Mouse (Mus musculus) heart, postnatal 25 days (tissue): Measurements from ENCODE around the gene Zc3h7b. TPM values are rescaled to one million over a fixed set of nuclear protein-coding genes. Genes with fewer than 3 reads are reported as not detected.

Experiments used
- DNase-seq: peaks from one replicate; pipeline ENCODE4 v3.0.0; 2022; ENCODE audit warnings: low spot score
- intact Hi-C: fragments of 180-260 bp; cut with DNase I; formaldehyde crosslinking; loops from one replicate; pipeline ENCODE4 v1.15.1; 2025
- total RNA-seq, 2 experiments: library from RNA; stranded (reverse); gene quantifications; 2 replicates each; pipeline ENCODE4 v1.2.3; 2021

Gene Zc3h7b
- total RNA-seq, 2 experiments from 2014 or later: 70.3 to 72.9 TPM

GRCm38 (mm10) chr15:81776631-81777422 is 32.0 kb downstream of the Zc3h7b start:
- DNase-seq: no peak
- intact Hi-C loops: no loop called here

- no peak for DNase-seq
- intact Hi-C loops: no loop called here
Observed at GRCm38 (mm10) chr15:81781816-81782215, 37.0 kb downstream of the Zc3h7b start.

DNA sequence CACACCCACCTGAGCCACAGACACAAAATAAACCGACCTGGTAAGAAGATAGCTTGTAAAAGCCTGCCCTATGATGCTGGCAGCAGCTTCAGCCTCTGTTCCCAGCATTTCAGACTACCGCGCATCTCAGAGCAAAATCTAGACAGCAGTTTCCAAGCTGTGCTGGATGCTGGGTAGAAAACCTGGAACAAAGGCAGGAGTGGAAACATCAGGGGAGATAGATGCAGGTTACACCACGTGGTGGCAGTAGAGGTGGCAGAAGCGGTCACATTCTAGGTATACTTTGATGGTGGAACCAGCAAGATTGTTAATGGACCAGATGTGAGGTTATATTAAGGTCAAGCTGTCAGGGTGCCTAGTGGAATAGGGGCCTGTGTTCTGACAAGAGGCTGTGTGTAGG is 39.9 kb downstream of the Zc3h7b start:
- DNase-seq: no peak
- intact Hi-C loops: no loop called here

DNA sequence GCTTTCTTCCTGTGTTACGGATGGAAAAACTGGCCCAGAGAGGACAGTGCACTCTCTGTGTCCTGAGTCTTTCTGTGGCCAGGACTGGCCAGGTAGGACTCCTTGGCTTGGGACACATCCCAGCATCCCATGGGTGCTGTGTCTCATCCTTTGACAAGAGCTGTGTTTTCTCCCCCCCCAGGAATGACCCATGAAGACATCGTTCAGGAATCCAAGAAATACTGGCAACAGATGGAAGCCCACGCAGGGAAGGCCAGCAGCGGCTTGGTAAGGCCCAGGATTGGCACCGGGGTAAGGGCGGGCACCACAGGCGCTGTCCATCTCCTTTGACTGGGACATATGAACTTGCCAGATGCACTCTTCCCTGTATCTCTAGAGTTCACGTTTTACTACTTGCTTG is 40.8 kb downstream of the Zc3h7b start:
- DNase-seq: no peak
- intact Hi-C loops: no loop called here

DNA sequence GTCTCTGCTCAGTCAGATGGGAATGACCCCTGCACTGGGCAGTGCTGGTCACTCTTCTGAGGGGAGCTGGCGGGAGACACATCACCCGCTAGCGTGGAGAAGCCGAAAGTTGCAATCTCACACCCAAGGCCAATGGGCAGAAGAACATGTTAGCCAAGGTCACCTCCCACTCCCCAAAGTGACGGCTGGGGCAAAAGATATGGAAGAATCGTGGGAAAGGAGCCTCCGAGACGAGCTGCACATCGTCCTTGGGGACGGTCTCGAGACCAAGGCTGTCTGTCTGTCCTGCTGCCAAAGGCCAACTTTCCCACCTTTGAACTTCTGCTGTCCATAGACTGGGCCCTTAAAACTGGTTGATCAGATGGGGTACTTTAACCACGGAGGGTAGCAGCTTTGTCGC is 42.7 kb downstream of the Zc3h7b start:
- no peak for DNase-seq
- intact Hi-C loops: no loop called here

DNA sequence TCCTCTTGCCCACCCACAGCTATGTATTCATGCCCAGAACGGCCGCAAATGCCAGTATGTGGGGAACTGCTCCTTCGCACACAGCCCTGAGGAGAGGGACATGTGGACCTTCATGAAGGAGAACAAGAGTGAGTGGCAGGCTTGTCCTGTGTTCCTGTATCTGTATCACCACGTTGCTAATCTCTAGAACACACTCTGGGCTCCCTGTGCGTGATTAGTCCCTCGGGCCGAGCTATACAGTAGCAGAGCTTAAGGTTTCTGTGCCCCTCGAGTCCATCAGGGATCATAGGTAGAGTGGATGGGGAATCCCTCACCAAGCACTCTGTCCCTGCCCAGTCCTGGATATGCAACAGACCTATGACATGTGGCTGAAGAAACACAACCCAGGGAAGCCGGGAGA is 47.6 kb downstream of the Zc3h7b start:
- DNase-seq: no peak
- intact Hi-C loops: no loop called here

GRCm38 (mm10) chr15:81796228-81796627 is 51.4 kb downstream of the Zc3h7b start:
- DNase-seq: peak; percentile 34
- intact Hi-C loops: no loop called here

GRCm38 (mm10) chr15:81797861-81798260 is 53.0 kb downstream of the Zc3h7b start:
- intact Hi-C loops: no loop called here
- no peak for DNase-seq

DNA sequence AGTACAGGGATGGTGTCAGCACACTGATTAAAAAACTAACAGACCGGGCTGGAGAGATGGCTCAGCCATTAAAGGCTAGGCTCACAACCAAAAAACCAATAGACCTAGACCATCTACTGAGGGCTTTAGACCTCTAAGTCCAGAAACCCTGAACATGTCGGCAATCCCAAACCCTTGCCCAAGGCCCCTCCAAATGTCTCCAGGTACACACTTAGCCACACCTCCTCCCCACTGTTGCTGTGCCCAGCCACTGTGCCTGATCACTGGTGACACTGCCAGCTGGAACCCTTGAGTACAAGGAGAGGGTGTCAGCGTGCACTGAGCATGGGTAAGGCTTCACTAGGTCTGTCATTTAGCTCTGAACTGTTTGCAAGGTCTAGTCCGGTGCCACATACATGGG is 53.6 kb downstream of the Zc3h7b start:
- DNase-seq: no peak
- intact Hi-C loops: no loop called here

- DNase-seq: no peak
- intact Hi-C loops: loop anchor here (10.0 kb wide), 1 partner anchor 56 kb away; the partner anchor contains the start of genes Rangap1 and Zc3h7b
Observed at GRCm38 (mm10) chr15:81800391-81800790, 55.5 kb downstream of the Zc3h7b start.

- intact Hi-C loops: loop anchor here (10.0 kb wide), 1 partner anchor 57 kb away; the partner anchor contains the start of genes Rangap1 and Zc3h7b
- peak; percentile 100 for DNase-seq
Observed at GRCm38 (mm10) chr15:81802001-81802890, 57.4 kb downstream of the Zc3h7b start, which contains the start of gene Tef. Gene Tef, plus strand, starts transcription at chr15:81802421.

DNA sequence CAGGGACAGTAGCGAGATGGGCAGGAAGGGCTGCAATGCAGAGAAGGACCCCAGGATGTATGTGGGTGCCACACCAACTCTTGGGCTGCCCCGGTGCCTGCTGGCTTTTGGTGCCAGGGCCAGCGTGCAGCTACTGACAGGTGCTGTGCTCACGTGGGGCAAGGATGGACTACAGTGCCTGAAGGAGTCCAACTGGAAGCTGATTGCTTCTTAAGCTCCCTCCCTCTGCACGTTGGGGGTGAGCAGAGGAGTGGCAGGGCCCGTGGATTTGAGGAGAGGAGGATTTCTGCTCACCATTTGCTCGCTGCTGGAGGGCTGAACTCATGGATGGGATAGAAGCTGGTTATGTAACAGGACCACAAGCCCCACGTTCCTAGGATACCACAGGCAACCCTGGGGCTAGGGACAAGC is 58.1 kb downstream of the Zc3h7b start:
- intact Hi-C loops: loop anchor here (10.0 kb wide), 1 partner anchor 58 kb away; the partner anchor contains the start of genes Rangap1 and Zc3h7b

GRCm38 (mm10) chr15:81803425-81803951 is 58.6 kb downstream of the Zc3h7b start:
- no peak for DNase-seq

More for the DNA sequence above, 58.1 kb downstream of the Zc3h7b start:
- no peak for DNase-seq

GRCm38 (mm10) chr15:81804172-81804571 is 59.3 kb downstream of the Zc3h7b start:
- intact Hi-C loops: loop anchor here (10.0 kb wide), 1 partner anchor 59 kb away; the partner anchor contains the start of genes Rangap1 and Zc3h7b

More at GRCm38 (mm10) chr15:81803425-81803951, 58.6 kb downstream of the Zc3h7b start:
- intact Hi-C loops: loop anchor here (10.0 kb wide), 1 partner anchor 59 kb away; the partner anchor contains the start of genes Rangap1 and Zc3h7b

DNA sequence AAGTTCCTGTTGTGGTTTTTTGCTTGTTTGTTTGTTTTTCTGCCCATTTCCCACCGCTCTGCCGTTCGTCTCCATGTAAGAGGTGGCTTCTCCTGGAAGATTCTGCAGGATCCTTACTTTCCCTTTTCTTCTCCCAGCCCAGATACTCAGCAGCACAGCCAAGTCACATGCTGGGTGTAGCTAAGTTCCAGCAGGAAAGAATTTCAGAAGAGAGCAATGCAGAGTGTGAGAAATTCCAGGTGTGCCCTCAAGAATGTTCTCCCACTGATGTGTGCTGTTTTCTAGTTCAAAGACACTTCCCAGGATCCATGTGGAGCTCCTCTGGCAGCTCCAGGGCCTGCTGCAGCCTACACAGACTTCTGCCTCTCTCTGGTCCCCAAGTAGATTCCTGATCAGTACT is 60.0 kb downstream of the Zc3h7b start:
- intact Hi-C loops: loop anchor here (10.0 kb wide), 1 partner anchor 60 kb away; the partner anchor contains the start of genes Rangap1 and Zc3h7b

More at GRCm38 (mm10) chr15:81804172-81804571, 59.3 kb downstream of the Zc3h7b start:
- DNase-seq: no peak

DNA sequence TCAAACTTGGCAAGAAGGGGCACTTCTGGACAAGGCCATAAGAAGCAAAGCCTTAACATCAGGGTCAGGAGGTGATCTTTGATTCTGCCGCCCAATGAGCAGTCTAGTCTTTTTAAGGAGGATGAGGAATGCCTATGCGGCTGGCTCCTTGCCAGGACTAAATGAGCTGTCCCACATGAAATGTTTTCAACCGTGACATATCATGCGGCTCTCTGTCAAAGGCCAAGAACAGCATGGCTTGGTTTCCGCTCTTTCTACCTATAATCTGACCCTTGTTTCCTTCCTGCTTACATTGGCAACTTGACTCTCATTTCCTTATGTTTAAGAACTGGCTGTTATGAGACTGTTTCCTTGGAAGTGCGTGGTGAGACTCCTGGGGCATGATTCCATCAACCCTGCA is 60.8 kb downstream of the Zc3h7b start:
- intact Hi-C loops: loop anchor here (10.0 kb wide), 1 partner anchor 61 kb away; the partner anchor contains the start of genes Rangap1 and Zc3h7b
- DNase-seq: no peak

More for the DNA sequence above, 60.0 kb downstream of the Zc3h7b start:
- DNase-seq: no peak

- intact Hi-C loops: loop anchor here (10.0 kb wide), 1 partner anchor 62 kb away; the partner anchor contains the start of genes Rangap1 and Zc3h7b
Observed at GRCm38 (mm10) chr15:81806621-81807404, 62.0 kb downstream of the Zc3h7b start.

DNA sequence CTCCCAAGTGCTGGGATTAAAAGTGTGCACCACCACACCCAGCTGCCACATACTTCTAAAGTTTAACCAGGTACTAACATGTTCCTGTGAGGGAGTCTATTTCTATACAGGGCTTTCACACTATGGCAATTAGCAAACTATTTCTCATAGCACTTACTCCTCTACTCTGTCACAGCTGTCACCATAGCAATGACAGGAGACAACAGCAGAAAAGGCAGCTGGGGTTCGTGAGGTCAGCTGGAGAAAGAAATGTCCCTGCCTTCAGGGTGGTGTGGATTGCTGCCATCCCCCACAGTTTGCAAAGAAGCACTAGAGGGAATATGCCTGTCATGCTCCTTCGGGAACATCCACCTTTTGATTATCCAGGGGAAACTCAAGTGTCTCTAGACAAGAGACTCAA is 63.9 kb downstream of the Zc3h7b start:
- no peak for DNase-seq
- intact Hi-C loops: loop anchor here (10.0 kb wide), 1 partner anchor 64 kb away; the partner anchor contains the start of genes Rangap1 and Zc3h7b

More at GRCm38 (mm10) chr15:81806621-81807404, 62.0 kb downstream of the Zc3h7b start:
- no peak for DNase-seq

- no peak for DNase-seq
- intact Hi-C loops: loop anchor here (10.0 kb wide), 1 partner anchor 65 kb away; the partner anchor contains the start of genes Rangap1 and Zc3h7b
Observed at GRCm38 (mm10) chr15:81809550-81809949, 64.7 kb downstream of the Zc3h7b start.
